Mouse (Mus musculus): Measurements from ENCODE around the gene Rpl29.

Gene Rpl29

GRCm38 (mm10) chr9:106429221-106430014 is at the start of gene Rpl29:
Gene Rpl29, plus strand, starts transcription at chr9:106429454.
- peak; percentile 97 for DNase-seq

GRCm38 (mm10) chr9:106386181-106386864 is 42.9 kb upstream of the Rpl29 start:
- no peak for DNase-seq

- no peak for DNase-seq
Observed at GRCm38 (mm10) chr9:106392828-106393527, 36.3 kb upstream of the Rpl29 start.

GRCm38 (mm10) chr9:106393548-106393947 is 35.7 kb upstream of the Rpl29 start:
- no peak for DNase-seq

GRCm38 (mm10) chr9:106394649-106395602 is 34.3 kb upstream of the Rpl29 start:
- peak; percentile 60 for DNase-seq

GRCm38 (mm10) chr9:106397733-106398132 is 31.5 kb upstream of the Rpl29 start:
- DNase-seq: no peak

- no peak for DNase-seq
Observed at GRCm38 (mm10) chr9:106398667-106399311, 30.5 kb upstream of the Rpl29 start.

GRCm38 (mm10) chr9:106399808-106400207 is 29.4 kb upstream of the Rpl29 start:
- no peak for DNase-seq

GRCm38 (mm10) chr9:106402149-106402548 is 27.1 kb upstream of the Rpl29 start:
- no peak for DNase-seq

GRCm38 (mm10) chr9:106402607-106403375 is 26.5 kb upstream of the Rpl29 start:
- no peak for DNase-seq

GRCm38 (mm10) chr9:106405275-106405674 is 24.0 kb upstream of the Rpl29 start:
- peak; percentile 60 for DNase-seq

GRCm38 (mm10) chr9:106406443-106407078 is 22.7 kb upstream of the Rpl29 start:
- peak; percentile 57 for DNase-seq

GRCm38 (mm10) chr9:106409096-106409495 is 20.2 kb upstream of the Rpl29 start:
- no peak for DNase-seq

- no peak for DNase-seq
Observed at GRCm38 (mm10) chr9:106410086-106410650, 19.1 kb upstream of the Rpl29 start.

GRCm38 (mm10) chr9:106411091-106411594 is 18.1 kb upstream of the Rpl29 start:
- no peak for DNase-seq

GRCm38 (mm10) chr9:106411729-106412128 is 17.5 kb upstream of the Rpl29 start:
- no peak for DNase-seq

- no peak for DNase-seq
Observed at GRCm38 (mm10) chr9:106412210-106412609, 17.0 kb upstream of the Rpl29 start.

- no peak for DNase-seq
Observed at GRCm38 (mm10) chr9:106413606-106414005, 15.6 kb upstream of the Rpl29 start.

GRCm38 (mm10) chr9:106416826-106417225 is 12.4 kb upstream of the Rpl29 start:
- DNase-seq: no peak
